Mouse (Mus musculus) midbrain, embryonic 12.5 days (tissue): ENCODE results near the gene Vmn1r233. TPM values are rescaled to one million over a fixed set of nuclear protein-coding genes. Genes with fewer than 3 reads are reported as not detected.

Experiments used
- ATAC-seq: fragments of 200-750 bp; cut with Nextera tagmentation; 2 replicates; pipeline ENCODE4 v1.8.0; 2017; ENCODE audit warnings: low read depth, moderate TSS enrichment, moderate library complexity; ENCODE audit not compliant: low FRiP score
- H3K27ac ChIP-seq: fragments of 300-500 bp; sonication (generic); replicated peaks from 2 replicates; pipeline ENCODE4 v1.5.1; 2016; ENCODE audit warnings: mild to moderate bottlenecking
- H3K27me3 ChIP-seq: fragments of 300-500 bp; sonication (generic); 2 replicates; pipeline ENCODE4 v1.6.1; 2016; ENCODE audit warnings: mild to moderate bottlenecking
- H3K36me3 ChIP-seq: fragments of 300-500 bp; sonication (generic); 2 replicates; pipeline ENCODE4 v1.6.1; 2016
- H3K4me1 ChIP-seq: fragments of 300-500 bp; sonication (generic); 2 replicates; pipeline ENCODE4 v1.6.1; 2016
- H3K4me2 ChIP-seq: fragments of 300-500 bp; sonication (generic); replicated peaks from 2 replicates; pipeline ENCODE4 v1.6.1; 2016; ENCODE audit warnings: mild to moderate bottlenecking, moderate library complexity
- H3K4me3 ChIP-seq: fragments of 300-500 bp; sonication (generic); 2 replicates; pipeline ENCODE4 v1.5.1; 2016; ENCODE audit warnings: mild to moderate bottlenecking
- H3K9ac ChIP-seq: fragments of 300-500 bp; sonication (generic); replicated peaks from 2 replicates; pipeline ENCODE4 v1.6.1; 2016; ENCODE audit warnings: mild to moderate bottlenecking, moderate library complexity
- H3K9me3 ChIP-seq: fragments of 300-500 bp; sonication (generic); 2 replicates; pipeline ENCODE4 v1.6.1; 2016; ENCODE audit warnings: mild to moderate bottlenecking
- WGBS: fragments of 180-500 bp; shearing (Covaris S2); methylation state at CpG from one replicate; pipeline ENCODE4 v1.1.7; 2016; 5-methylcytosine and 5-hydroxymethylcytosine counted together
- polyA plus RNA-seq: library from polyadenylated mRNA; unstranded; fragments of >200 nt; fragmentation: Nextera tagmentation; extraction: Ambion mirVana; gene quantifications from 2 replicates; pipeline ENCODE4 v1.2.1, GENCODE M21; 2016

The Vmn1r233 gene
- polyA plus RNA-seq, 1 experiment from 2014 or later = not detected

GRCm38 (mm10) chr17:20944226-20944625 is 52.0 kb downstream of the Vmn1r233 start:
- Histone ChIP-seq H3K27ac (peak overlapping the region; percentile 97), H3K4me2 (peak overlapping the region; percentile 59), H3K4me3 (peak overlapping the region; percentile 74), H3K27me3 (no peaks in the 10 kb centered on the region), H3K9me3 (no peaks in the 10 kb centered on the region), H3K4me1 (peaks cover 33% of the 10 kb centered on the region), H3K36me3 (no peaks in the 10 kb centered on the region), H3K9ac (peak overlapping the region; percentile 51)
- ATAC-seq = no peak
- 47% methylated on average over 3 of the region's 3 CpGs for WGBS

Other genes starting within 250 kb of the Vmn1r233 start
- gene Vmn1r228, start 210.3 kb downstream of the Vmn1r233 start, polyA plus RNA-seq = not detected in 2 replicates
- 0.01 TPM in 1 of 2 replicates, not detected in the other for gene Vmn1r229, start 184.9 kb downstream of the Vmn1r233 start, polyA plus RNA-seq
- gene Vmn1r230, start 156.0 kb downstream of the Vmn1r233 start, polyA plus RNA-seq = not detected in 2 replicates
- gene Vmn1r231, start 91.4 kb downstream of the Vmn1r233 start, polyA plus RNA-seq = not detected in 2 replicates
- gene Vmn1r232, start 76.8 kb downstream of the Vmn1r233 start, polyA plus RNA-seq = not detected in 2 replicates
- gene Ppp2r1a, start 51.2 kb downstream of the Vmn1r233 start, polyA plus RNA-seq = 500 and 541 TPM in 2 replicates
- 19.0 and 21.3 TPM in 2 replicates for gene Zfp160, start 12.4 kb upstream of the Vmn1r233 start, polyA plus RNA-seq
- not detected in 2 replicates for gene Vmn1r234, start 229.6 kb upstream of the Vmn1r233 start, polyA plus RNA-seq